Mouse (Mus musculus): ENCODE results near the gene Lrsam1.

DNA sequence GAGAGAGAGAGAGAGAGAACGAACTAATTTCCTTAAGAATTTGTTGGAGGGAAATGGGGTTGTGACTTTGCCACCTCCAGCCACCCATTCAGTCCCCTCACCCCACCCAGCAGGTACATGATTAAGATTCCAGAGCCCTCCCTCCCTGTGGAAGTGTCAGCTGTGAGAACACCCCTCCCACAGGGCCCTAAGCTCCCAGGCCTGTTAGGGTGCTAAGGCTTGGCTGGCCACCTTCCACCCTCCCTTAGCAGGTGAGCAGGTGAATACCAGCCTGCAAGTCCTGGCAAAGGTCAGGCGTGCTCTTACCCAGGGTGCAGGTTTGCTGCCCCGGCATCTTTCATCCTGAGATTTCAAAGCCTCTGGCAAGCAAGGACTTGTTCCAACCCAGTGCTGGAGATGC lies 83.0 kb downstream of the Lrsam1 start:
- TF ChIP-seq EP300 (IDR thresholded peaks at IDR 0.05; ENCODE audit: low read depth), result no peak
- TF ChIP-seq CTCF (IDR thresholded peaks at IDR 0.05; ENCODE audit: low read depth), result no peak

All from heart, postnatal 0 days (tissue).